Mouse (Mus musculus) thymus, adult 2 months (tissue): ENCODE measurements around the gene Ceacam18.

Source experiments
- CTCF ChIP-seq: fragments of 200-500 bp; IDR thresholded peaks from 2 replicates; pipeline ENCODE4 v1.5.1; 2012; ENCODE audit warnings: mild to moderate bottlenecking, control low read depth, low read length, moderate library complexity, borderline replicate concordance; ENCODE audit not compliant: control insufficient read depth, poor library complexity, insufficient read depth; ENCODE audit errors: extremely low read depth
- POLR2A ChIP-seq: fragments of 200-500 bp; IDR thresholded peaks from 2 replicates; pipeline ENCODE4 v1.6.1; 2012; ENCODE audit warnings: mild to moderate bottlenecking, low read length, control low read depth, moderate library complexity; ENCODE audit not compliant: control insufficient read depth, poor library complexity, insufficient read depth; ENCODE audit errors: extremely low read depth

GRCm38 (mm10) chr7:43668582-43668981 is 34.1 kb downstream of the Ceacam18 start:
- no peak for TF ChIP-seq CTCF
- no peak for TF ChIP-seq POLR2A
